Mouse (Mus musculus) liver, embryonic 14.5 days (tissue): ENCODE results near the gene Mybbp1a. TPM values are rescaled to one million over a fixed set of nuclear protein-coding genes. Genes with fewer than 3 reads are reported as not detected.
A peak's percentile ranks its signal among the peaks of the same experiment; 100 is the strongest.
"Not testable (repeated sequence)": the region's sequence is repeated elsewhere in the genome, so short reads cannot be mapped to it uniquely, and the experiment has no call there.

ENCODE experiments used
- ATAC-seq: fragments of 200-750 bp; cut with Nextera tagmentation; 2 replicates; pipeline ENCODE4 v1.8.0; 2017; ENCODE audit warnings: moderate number of reproducible peaks, mild to moderate bottlenecking, moderate library complexity; ENCODE audit not compliant: insufficient read depth
- DNase-seq, 3 experiments: peaks; one replicate each; pipeline ENCODE4 v3.0.0-alpha.2; 2012 to 2013; ENCODE audit warnings: low read depth in 3 of 3, low spot score in 3 of 3
- H3K27ac ChIP-seq: fragments of 300-500 bp; sonication (generic); 2 replicates; pipeline ENCODE4 v1.5.1; 2014; ENCODE audit warnings: moderate library complexity, mild to moderate bottlenecking, control low read depth, inconsistent platforms
- H3K27me3 ChIP-seq: fragments of 300-500 bp; sonication (generic); 2 replicates; pipeline ENCODE4 v1.6.1; 2014; ENCODE audit warnings: mild to moderate bottlenecking, low read length, moderate library complexity; ENCODE audit not compliant: control insufficient read depth, insufficient read depth
- H3K36me3 ChIP-seq: fragments of 300-500 bp; sonication (generic); replicated peaks from 2 replicates; pipeline ENCODE4 v1.6.1; 2014; ENCODE audit warnings: low read depth; ENCODE audit not compliant: control insufficient read depth, insufficient read depth
- H3K4me1 ChIP-seq, 2 experiments: fragments of 200-500 bp in 1 of 2; fragments of 300-500 bp in 1 of 2; sonication (generic) in 1 of 2; replicated peaks; 2 replicates each; pipeline ENCODE4 v1.6.1; 2012 to 2014; ENCODE audit warnings: antibody characterized with exemption in 1 of 2, inconsistent platforms in 1 of 2, low read length in 1 of 2; ENCODE audit not compliant: control insufficient read depth in 2 of 2, insufficient read depth in 2 of 2
- H3K4me2 ChIP-seq: fragments of 300-500 bp; sonication (generic); 2 replicates; pipeline ENCODE4 v1.6.1; 2014; ENCODE audit warnings: low read depth, mild to moderate bottlenecking, control low read depth, moderate library complexity
- H3K4me3 ChIP-seq, 2 experiments: fragments of 200-500 bp in 1 of 2; fragments of 300-500 bp in 1 of 2; sonication (generic) in 1 of 2; 2 replicates each; pipeline ENCODE4 v1.5.1; 2012 to 2014; ENCODE audit warnings: low read depth in 2 of 2, low read length in 2 of 2, mild to moderate bottlenecking in 2 of 2, control low read depth in 1 of 2, inconsistent platforms in 1 of 2, moderate library complexity in 1 of 2; ENCODE audit not compliant: insufficient read depth in 1 of 2
- H3K9ac ChIP-seq: fragments of 300-500 bp; sonication (generic); replicated peaks from 2 replicates; pipeline ENCODE4 v1.6.1; 2014; ENCODE audit warnings: mild to moderate bottlenecking, control low read depth, moderate library complexity
- H3K9me3 ChIP-seq: fragments of 300-500 bp; sonication (generic); 2 replicates; pipeline ENCODE4 v1.6.1; 2016; ENCODE audit warnings: low read length, mixed read lengths; ENCODE audit not compliant: control insufficient read depth
- CTCF ChIP-seq: IDR thresholded peaks from 2 replicates; pipeline ENCODE4 v1.5.1; 2016; ENCODE audit warnings: antibody characterized with exemption, low read depth, control low read depth
- EP300 ChIP-seq: IDR thresholded peaks from 2 replicates; pipeline ENCODE4 v1.6.1; 2016; ENCODE audit warnings: antibody characterized with exemption, low read depth
- WGBS: fragments of 180-500 bp; shearing (Covaris S2); extraction: QIAGEN DNeasy Blood & Tissue Kit; methylation state at CpG from one replicate; pipeline ENCODE4 v1.1.7; 2014; ENCODE audit not compliant: insufficient replicate concordance; 5-methylcytosine and 5-hydroxymethylcytosine counted together
- polyA plus RNA-seq, 2 experiments: library from polyadenylated mRNA; depleted of rRNA in 1 of 2; stranded (reverse) in 1 of 2; unstranded in 1 of 2; fragments of >200 nt; fragmentation: Nextera tagmentation in 1 of 2; extraction: Ambion mirVana in 1 of 2; gene quantifications; 2 replicates each; pipeline versions ENCODE4 v1.2.1 to v1.2.3; 2012 to 2014

Mybbp1a gene
- polyA plus RNA-seq, 2 experiments, result 56.3 to 65.5 TPM

DNA sequence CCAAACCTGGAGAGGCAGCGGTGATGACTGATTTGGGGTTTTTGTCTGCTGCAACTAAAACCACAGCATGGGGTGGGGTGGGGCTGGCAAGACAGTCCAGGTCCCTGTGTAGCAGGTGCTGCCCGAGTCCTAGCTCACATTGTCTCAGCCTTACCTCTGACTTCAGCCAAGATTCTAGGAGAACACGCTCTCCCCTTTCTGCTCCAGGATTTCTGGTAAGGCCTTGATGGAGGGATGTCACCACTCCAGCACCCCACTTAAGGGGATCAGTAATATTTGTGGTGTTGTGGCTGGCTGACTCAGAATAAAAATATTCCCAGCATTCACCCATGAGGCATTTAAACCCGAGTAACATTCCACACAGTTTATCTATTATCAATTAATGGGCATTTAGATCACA, 17.5 kb upstream of the Mybbp1a start:
- ATAC-seq (no peak), DNase-seq (no peak)
- no peak overlapping the region for H3K9ac ChIP-seq
- H3K9me3 ChIP-seq, result no peaks in the 10 kb centered on the region
- H3K4me1 ChIP-seq, result no peaks in the 10 kb centered on the region
- no peaks in the 10 kb centered on the region for H3K36me3 ChIP-seq
- no peaks in the 10 kb centered on the region for H3K27me3 ChIP-seq
- H3K4me3 ChIP-seq, result no peak overlapping the region
- H3K4me2 ChIP-seq, result no peak overlapping the region
- no peak overlapping the region for H3K27ac ChIP-seq
- TF ChIP-seq EP300 (no peak), CTCF (no peak)
- WGBS, result 49% methylated on average over 4 of the region's 4 CpGs

DNA sequence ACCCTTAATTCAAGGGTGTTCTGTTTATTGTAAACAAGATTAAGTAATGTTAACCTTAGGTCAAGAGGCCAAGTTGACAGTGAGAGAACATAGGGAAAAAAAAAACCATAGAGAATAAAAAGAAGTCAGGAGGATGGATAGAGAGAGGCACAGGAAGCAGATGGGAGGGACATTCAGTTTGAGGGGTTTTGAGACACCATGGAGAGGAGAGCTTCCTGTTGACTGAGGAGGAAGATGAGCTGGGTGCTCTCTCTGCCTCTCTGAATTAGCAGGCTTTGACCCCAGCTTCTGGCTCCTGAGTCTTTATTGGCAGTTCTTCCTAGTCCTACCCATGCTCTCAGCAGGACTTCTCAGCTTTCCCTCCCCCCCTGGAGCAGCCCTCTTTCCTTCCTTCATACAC, 16.0 kb upstream of the Mybbp1a start:
- Histone ChIP-seq H3K27ac (no peak overlapping the region), H3K4me3 (no peak overlapping the region), H3K4me2 (no peak overlapping the region), H3K9me3 (no peaks in the 10 kb centered on the region), H3K9ac (no peak overlapping the region), H3K27me3 (no peaks in the 10 kb centered on the region), H3K4me1 (peaks cover 0 to 3% of the 10 kb centered on the region in 2 experiments; a peak in 2 of 4 replicates), H3K36me3 (no peaks in the 10 kb centered on the region)
- DNase-seq, result no peak
- TF ChIP-seq CTCF (no peak), EP300 (no peak)
- ATAC-seq, result no peak

DNA sequence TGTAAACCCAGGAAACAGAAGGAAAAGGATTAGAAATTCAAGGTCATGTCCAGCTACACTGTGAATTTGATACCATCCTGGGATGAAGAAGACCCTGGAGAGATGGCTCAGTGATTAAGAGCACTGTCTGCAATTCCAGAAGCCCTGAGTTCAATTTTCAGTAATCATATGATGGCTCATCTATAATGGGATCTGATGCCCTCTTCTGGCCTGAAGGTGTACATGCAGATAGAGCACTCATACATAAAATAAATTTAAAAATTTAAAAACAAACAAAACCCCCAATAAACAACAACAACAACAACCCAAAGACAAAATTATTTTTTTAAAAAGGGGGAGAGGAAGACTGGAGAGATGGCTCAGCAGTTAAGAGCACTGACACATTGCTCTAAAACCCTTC, 14.3 kb upstream of the Mybbp1a start:
- H3K4me1 ChIP-seq, result peaks cover 0 to 3% of the 10 kb centered on the region in 2 experiments; a peak in 2 of 4 replicates
- H3K27ac ChIP-seq, result no peak overlapping the region
- ATAC-seq, result no peak
- H3K9me3 ChIP-seq, result no peaks in the 10 kb centered on the region
- no peak overlapping the region for H3K4me3 ChIP-seq
- H3K36me3 ChIP-seq, result no peaks in the 10 kb centered on the region
- no peak for DNase-seq
- H3K9ac ChIP-seq, result no peak overlapping the region
- no peaks in the 10 kb centered on the region for H3K27me3 ChIP-seq
- TF ChIP-seq CTCF (peak; percentile 24; the same call in 1 of the 2 replicates), EP300 (no peak)
- no peak overlapping the region for H3K4me2 ChIP-seq

DNA sequence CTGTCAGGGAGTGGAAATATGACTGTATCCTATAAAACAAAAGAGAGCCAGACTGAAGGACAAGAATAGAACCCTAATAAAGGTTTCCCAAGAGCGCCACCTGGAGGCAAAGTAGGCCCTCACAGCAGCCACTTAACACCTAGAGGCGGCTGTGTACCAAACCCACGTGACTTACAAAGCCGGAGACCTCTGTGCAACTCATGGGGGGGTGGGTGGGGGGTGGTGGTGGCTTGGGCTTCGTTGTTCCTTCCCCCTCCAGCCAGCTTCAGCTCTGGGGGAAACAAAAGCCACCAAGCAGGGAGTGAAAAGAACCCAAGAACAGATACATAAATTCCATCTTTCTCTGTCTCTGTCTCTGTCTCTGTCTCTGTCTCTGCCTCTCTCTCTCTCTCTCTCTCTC, 12.5 kb upstream of the Mybbp1a start:
- Histone ChIP-seq H3K4me2 (peak overlapping the region; percentile 57), H3K27me3 (no peaks in the 10 kb centered on the region), H3K4me3 (no peak overlapping the region), H3K36me3 (no peaks in the 10 kb centered on the region), H3K27ac (no peak overlapping the region), H3K9ac (no peak overlapping the region), H3K9me3 (no peaks in the 10 kb centered on the region), H3K4me1 (peaks cover 0 to 3% of the 10 kb centered on the region in 2 experiments; a peak in 2 of 4 replicates)
- ATAC-seq (peak; percentile 71; the same call in 1 of the 2 replicates), DNase-seq (peak; percentile 70 to 76 (median 74))
- TF ChIP-seq CTCF (peak; percentile 74), EP300 (no peak)
- 0% methylated on average over 5 of the region's 5 CpGs for WGBS

DNA sequence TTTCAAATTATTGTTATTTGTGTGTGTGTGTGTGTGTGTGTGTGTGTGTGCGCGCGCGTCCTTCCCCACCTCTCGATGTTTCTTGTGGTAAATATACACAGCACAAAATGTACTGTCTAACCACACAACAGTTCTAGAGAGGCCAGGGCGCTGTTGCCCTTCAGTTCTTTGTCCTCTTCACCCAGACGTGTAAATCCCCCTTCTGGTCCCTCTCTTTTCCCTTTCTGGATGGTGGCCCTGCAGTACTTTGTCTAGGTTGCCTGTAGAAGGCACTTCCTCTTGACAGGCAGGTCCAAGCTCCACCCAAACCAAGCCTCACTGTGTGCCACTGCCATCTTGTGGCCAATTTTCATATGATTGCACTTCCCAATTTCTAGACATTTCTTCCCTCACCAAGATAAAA, 11.9 kb upstream of the Mybbp1a start:
- Histone ChIP-seq H3K4me2 (peak overlapping the region; percentile 57), H3K4me1 (peaks cover 0 to 3% of the 10 kb centered on the region in 2 experiments; a peak in 2 of 4 replicates), H3K4me3 (peak overlapping the region in 1 of 2 experiments; percentile 54; a peak in 2 of 4 replicates), H3K9me3 (no peaks in the 10 kb centered on the region), H3K27ac (no peak overlapping the region), H3K27me3 (no peaks in the 10 kb centered on the region), H3K36me3 (no peaks in the 10 kb centered on the region), H3K9ac (no peak overlapping the region; the same call in 1 of the 2 replicates)
- TF ChIP-seq CTCF (peak; percentile 91), EP300 (no peak)
- ATAC-seq, result peak; percentile 73
- DNase-seq, result peak; percentile 69 to 71 (median 70)
- 45% methylated on average over 7 of the region's 7 CpGs for WGBS

DNA sequence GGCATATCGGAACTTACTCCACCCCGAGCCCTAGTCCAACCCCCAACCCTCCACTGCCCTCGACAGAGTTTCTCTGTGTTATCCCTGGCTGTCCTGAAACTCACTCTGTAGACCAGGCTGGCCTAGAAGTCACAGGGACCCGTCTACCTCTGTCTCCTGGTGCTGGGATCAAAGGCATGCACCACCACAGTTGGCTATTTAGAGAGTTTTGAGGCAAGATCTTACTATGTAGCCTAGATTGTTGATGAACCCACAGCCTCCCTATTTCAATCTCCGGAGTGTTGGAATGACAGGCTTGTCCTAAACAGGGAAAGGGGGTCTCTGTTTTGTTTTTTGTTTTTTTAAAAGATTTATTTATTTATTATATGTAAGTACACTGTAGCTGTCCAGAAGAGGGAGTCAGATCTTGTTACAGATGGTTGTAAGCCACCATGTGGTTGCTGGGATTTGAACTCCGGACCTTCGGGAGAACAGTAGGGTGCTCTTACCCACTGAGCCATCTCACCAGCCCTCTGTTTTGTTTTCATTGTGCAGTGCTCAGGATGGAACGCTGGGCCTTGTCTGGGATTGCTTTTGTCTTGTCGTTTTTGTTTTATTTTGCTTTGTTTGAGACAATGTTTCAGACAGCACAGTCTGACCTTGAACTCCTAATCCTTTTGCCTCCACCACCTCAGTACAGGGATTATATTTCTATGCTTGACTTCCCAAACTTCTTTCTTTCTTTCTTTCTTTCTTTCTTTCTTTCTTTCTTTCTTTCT, 10.7 kb upstream of the Mybbp1a start:
- H3K4me1 ChIP-seq, DNase-seq, H3K27me3 ChIP-seq, H3K27ac ChIP-seq, H3K9ac ChIP-seq, H3K36me3 ChIP-seq, H3K4me2 ChIP-seq, H3K9me3 ChIP-seq, ATAC-seq, H3K4me3 ChIP-seq: not testable (repeated sequence)
- 56% methylated on average over 9 of the region's 9 CpGs for WGBS
